Mouse (Mus musculus) stomach, postnatal 0 days (tissue): ENCODE data around the gene Scn1b.

ENCODE experiments used
- CTCF ChIP-seq: IDR thresholded peaks from 2 replicates; pipeline ENCODE4 v1.5.1; 2016; ENCODE audit warnings: antibody characterized with exemption, low read depth, mild to moderate bottlenecking, moderate library complexity
- EP300 ChIP-seq: optimal IDR thresholded peaks from 2 replicates; pipeline ENCODE3; 2016; ENCODE audit warnings: antibody characterized with exemption

- TF ChIP-seq CTCF: no peak
- TF ChIP-seq EP300: no peak
These were observed 19.0 kb downstream of the Scn1b start for GRCm38 (mm10) chr7:31107781-31108180.
